Mouse (Mus musculus): ENCODE results near the gene Ntng2. TPM values are rescaled to one million over a fixed set of nuclear protein-coding genes. Genes with fewer than 3 reads are reported as not detected.

The Ntng2 gene
- 100 to 1,000 TPM; 134 to 147 TPM for total RNA-seq (2021)
- long read RNA-seq, partial matches to known transcripts, result 0 of 1 reads
- long read RNA-seq, other reads (novel, unspliced or antisense), result 1 of 1 reads

DNA sequence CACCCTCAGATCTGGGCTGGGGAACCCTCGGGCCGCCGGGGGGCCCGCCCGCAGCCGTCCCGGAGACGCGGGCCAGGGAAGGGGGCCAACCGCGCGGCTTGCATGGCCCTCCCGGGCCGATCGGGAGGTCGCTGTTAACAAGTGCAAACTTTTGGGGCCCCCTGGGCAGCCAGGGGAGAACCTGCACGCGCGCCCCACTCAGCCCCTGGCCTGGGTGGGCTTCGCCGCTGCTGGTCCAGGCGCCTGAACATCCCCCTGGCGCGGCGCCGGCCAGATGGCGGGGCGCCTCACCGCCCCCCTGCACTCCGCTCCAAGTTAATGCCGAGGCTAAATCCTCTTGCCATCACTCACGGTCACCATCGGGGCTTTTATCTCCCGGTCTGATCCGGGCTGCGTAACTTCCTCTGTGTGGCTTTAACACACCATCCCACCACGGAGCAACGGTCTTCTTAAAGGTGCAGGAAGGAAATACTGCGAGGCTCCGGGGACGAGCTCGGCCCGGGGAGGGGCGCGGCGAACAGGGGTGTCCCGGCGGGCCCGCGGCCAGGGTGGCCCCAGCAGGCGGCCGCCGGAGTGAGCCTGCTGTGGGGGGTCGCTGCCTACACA lies at the start of gene Ntng2:
TSS of gene Ntng2 (minus strand) at position 407 of the 606 bp plus-strand sequence.
- peak; percentile 58 to 72 for DNase-seq (ENCODE audit: low spot score in 2 of 2)

DNA sequence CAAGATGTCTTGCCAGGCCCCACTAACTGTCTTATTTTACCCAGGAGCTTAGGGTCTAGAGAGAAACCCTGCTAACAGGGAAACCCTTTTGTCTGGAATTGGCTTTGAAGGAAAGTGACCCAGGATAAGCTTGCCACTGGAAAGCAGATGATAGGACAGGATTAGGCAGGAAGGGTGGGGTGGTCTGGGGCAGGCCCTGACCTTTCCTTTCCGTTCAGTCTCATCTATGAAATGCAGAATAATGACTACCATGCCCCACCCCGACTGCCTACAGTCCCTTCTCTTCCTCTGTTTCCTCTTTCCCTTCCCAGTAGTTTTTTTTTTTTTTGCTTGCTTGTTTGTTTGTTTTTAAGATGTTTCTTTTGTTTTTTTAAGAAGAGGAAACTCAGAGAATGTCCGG lies 42.8 kb upstream of the Ntng2 start:
- no peak for DNase-seq (ENCODE audit: low spot score in 2 of 2)

DNA sequence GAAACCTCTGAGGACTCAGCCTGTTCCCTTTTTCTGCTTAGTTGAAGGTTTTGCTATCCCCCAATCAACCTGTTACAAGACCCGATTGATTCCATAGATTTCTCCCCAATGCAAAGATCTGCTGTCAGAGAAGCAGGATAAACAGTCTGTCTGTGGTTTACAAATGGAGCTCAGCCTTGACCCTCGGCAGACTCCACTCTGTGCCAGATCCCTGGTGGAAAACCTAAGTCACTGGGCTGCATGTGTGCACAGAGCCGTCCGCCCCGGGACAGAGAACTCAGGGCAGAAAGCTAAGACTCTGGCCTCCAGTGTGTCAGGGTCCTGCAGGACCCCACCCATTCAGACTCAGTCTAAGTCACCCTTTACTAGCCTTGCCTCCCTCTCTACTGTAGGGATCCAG lies 34.8 kb upstream of the Ntng2 start:
- DNase-seq (ENCODE audit: low spot score in 2 of 2), result no peak

DNA sequence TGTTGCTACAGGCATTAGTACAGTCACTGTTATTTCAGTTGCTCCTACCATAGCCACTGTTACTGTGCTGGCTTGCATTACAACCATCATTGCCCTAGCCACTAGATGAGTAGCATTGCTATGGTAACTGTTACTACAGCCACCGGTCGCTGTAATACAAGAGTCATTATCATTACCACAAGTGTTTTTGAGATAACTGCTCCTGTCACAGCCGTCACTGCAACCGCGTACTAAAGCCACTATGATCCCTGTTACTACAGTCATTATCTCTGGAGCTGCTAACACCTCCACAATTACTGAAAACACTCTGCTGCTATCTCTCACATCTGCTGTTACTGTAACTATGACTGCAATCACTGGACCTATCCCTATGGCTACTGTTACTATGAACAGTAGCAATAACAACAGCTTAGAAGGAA lies 24.9 kb upstream of the Ntng2 start:
- no peak for DNase-seq (ENCODE audit: low spot score in 2 of 2)

DNA sequence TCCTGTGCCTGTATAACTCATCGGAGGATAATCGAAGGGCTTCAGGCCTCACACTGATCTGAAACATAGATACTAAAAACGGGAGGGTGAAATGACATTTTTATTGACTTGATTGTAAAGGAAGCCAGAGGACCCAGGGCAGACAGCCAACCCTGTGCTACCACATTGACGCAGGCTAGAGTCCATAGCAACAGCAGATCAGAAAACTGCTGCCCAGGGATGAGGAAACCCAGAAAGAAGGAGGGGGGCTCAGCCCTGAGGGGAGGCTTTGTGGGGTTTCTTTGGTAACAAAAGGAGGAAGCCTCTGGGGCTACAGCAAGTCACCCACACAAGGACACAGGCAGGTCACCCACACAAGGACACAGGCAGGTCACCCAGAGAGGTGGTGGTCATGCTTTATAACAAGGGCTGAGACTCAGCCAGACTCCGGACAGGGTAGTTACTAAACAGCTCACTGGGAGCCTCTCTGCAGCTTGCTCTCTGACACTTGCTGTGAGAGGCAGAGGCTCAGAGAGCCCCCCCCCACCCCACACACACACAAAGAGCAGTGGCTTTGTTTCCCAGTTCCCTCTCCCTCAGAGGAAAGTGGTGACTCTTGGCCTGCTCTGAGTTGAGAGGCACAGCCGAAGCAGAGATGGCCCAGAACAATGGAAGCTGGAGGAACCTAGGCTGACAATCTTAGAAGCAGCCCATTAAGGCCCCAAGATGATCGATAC lies 19.2 kb upstream of the Ntng2 start:
- peak; percentile 43 to 53 for DNase-seq (ENCODE audit: low spot score in 2 of 2)

DNA sequence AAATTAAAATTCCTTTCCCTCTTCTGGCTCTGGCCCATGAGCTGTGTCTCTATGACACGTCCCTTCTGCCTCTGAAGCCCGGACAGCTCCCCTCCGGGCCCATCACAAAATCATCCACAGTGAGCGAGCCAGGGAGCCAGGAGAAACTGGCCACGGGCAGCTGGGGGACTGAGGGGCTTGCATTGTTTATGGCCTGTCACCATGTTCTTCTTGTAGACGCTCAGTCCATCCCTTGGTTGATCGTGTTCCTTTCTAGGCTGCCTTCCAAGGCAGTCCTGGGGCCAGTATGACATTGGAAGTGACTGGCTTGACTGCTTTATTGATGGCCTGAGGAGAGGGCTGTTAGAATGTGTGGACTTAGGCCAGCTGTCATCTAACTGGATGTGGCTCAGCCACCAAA lies 18.3 kb upstream of the Ntng2 start:
- DNase-seq (ENCODE audit: low spot score in 2 of 2), result no peak

DNA sequence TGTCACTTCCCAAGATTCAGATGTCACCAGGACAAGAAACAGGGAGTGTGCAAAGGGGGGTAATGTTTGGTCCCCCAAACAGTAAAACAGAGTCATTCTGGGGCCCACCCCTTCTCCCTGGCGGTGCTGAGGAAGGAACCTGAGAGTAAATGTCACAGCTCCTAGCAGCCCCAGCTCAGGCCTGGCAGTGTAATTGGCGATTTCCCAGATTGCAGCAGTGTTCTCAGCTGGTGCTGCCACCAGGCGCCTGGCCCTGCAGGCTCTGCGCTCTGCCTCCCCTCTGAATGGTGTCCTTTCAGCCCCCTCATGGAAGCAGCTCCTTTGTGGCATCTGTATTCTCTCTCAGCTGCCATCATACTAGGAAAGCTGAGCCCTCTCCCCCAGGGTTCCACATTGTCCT lies 14.0 kb upstream of the Ntng2 start:
- DNase-seq (ENCODE audit: low spot score in 2 of 2), result peak; percentile 42 to 60

DNA sequence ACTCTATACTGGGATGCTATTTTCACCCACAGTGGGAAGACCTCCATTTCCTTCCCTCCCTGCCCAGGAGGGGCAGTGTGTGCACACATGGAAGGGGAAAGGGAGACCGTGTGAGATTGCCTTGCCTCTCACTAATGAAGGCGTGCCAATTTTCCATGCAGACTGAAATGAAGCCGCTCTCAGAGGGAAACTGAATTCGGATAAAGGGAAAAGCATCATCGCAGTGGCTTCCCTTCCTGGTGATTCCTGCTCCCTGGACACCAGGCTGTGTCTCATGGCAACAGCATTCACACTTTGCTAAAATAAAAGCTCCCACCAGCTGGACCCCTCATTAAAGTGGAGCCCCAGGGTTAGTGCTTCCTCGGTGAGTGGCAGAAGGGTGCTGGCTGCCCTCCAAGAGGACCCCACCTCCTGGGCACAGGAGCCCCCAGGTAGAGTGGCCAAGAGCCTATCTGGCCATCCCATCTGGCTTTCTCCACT lies 9.7 kb upstream of the Ntng2 start:
- peak; percentile 50 to 53 for DNase-seq (ENCODE audit: low spot score in 2 of 2)

DNA sequence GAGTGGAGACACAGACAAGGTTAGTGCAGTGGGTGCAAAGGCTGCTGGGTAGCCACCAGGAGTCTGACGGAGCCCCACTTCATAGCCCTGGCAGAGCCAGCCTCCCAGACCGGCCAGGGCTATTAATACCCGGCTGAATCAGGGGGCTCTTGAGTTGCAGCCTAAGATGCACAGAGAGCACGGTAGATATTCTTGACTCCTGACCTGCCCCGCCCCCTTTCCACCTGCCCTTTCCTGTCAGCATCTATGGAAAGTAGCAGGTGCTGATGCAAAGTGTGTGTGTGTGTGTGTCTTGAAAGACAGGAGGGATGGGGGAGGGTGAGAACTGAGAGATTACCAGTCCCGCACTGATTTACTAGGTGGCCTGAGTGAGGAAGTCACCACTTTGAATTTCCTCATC lies 8.3 kb upstream of the Ntng2 start:
- DNase-seq (ENCODE audit: low spot score in 2 of 2), result no peak

DNA sequence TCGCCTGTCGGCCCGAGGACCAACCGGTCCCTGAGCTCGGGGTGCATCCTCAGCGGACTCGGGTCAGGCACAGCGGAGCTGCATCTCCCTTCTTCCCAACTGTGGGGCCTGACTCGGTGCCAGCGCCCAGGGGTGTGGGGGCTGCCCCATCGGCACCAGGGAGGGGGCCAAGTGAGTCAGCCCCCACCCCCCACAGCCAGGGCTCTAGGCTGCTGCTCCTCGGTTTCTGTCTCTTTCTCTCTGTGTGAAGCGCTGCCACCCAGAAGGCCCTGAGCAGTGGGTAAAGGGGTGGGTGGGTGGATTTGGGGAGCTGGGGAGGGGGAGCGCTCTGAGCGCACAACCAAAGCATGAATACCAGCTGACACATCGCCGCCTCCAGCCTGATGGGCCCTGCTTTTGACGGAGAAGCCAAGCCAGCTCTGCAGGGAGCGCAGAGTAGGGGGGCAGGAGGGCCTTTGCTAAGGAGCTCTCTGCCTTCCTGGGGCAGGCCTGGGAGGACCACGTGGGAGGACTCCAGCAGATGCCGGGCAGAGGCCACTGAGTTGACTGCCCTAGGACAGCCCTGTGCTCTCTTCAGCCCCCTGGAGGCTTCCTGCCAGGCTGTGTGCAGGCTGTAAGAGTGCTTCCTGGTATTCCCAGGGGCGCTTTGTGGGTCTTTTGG lies 530 bp upstream of the Ntng2 start:
- peak in 1 of 2 experiments; percentile 69 for DNase-seq (ENCODE audit: low spot score in 2 of 2)

DNA sequence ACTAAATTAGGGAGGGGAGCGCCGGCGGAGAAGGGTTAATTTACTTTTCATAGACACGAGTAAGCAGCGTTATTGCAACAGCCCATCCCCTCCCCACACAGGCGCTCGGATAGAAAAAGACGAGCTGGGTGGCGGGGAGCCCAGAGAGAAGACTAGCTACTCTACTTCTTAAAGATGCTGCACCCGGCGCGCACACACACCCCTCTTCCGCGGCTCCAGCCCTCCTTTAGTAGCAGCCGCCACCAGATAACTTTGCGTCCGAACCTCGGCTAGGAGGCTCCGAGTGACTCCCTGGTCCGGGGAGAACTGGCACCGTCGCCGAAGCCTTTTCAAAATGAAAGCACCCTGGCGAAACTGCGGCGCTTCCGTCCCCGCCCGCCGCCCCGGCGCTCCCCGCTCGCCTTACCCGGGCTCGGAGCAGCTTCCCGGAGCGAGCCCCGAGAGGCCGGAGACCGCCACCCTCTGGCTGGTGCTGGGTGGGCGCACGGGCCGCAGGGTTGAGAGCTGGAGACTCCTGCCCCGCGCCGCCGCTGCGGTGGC lies 676 bp downstream of the Ntng2 start:
- DNase-seq (ENCODE audit: low spot score in 2 of 2), result peak; percentile 53 to 68

DNA sequence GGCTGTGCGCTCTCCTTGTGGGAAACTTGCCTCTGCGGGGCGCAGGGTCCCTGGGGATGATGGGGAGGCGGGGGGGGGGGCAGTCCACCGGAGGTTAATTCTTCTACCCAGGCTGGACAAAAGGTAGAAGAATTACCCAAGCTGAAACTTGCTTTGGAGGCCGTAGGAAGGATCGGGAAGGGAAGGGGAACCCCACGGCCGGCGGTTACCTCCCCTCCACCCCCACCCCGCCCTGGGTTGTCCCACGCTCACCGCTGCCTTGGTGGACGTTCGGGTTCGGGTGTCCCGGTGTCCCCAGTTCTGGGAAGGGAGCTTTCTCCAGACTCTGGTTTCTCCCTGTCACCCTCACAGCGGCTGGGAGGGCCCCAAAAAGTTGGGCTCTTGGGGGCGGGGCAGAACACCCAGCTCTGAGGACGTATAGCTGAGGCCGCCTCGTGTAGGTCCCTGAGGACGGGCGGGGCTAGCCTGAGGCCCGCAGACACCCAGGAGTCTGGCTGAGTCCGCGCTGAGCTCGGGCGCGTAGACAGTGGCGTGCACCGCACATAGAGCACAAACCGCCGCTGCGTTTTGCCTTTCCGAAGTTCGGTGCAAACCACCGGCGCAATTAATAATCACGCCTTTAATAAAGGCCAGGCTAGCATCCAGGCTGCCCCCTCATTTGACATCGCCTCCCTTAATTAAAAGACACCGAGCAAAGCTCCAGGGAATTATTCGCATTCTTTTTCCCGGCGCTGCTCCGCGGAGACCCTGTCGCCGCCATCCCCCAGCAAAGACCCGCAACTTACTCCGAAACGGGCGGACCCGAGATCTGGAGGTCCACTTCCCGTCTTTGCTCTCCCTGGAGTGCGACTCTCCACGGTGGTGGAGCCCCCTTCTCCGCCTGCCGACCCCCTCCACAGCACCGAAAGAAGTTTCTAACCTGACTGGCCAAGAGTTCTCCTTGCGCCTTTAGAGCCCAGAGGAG lies 1.4 kb downstream of the Ntng2 start:
- DNase-seq (ENCODE audit: low spot score in 2 of 2), result no peak

DNA sequence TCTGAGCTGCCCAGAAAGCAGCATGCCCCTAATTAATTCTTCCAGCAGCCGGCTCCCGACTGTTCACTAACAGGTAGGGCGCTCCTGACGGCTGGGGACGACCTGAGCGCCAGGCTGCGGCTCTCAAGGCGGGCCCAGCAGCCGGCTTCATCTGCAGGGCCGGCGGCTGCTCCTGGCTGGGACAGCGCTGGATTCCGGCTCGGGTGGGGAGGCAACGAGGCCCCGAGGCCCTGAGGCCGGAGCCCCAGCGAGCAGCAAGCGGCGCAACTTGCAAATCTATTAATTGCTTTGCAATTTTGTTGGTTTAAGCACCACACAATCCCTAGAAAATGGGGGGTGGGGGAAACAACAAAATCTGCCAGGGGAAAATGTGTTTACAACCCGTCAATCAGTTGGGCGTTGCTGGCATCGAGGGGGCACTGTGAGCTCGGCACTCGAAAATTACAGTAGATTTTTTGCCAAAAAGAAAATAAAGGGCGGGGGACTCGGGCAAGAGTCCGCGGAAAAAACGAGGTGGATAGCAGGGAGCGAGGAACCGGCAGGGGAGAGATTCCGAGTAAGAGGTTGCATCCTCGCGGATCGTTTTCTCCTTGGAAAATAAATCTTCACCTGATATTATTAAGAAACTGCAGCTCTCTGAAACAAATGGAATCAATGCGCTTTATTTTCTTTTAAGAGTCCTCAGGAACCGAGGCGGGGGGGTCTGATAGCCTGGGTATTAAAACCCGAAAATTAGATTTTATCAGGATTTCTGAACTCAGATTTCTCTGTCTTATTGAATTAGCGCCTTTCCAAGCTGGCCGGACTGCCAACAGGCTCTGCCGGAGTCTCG lies 2.3 kb downstream of the Ntng2 start:
- DNase-seq (ENCODE audit: low spot score in 2 of 2), result no peak

DNA sequence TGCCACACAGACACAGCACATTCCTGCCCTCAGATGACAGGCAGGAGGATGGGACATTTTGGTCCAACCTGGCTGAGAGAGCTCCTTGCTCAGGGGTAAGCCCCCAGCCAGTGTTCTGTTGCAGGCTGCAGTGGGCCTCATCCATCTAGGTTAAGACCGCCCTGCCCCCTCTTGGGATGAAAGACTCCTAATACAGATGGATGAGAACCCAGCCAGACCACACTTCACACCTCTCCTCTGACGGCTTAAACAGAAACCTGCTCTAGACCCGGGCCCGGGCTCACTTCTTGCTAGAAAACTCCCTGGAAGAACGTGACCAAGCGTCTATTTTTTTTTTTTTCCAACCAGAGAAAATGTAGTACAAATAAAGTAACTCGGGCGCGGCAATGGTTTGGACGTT lies 3.0 kb downstream of the Ntng2 start:
- DNase-seq (ENCODE audit: low spot score in 2 of 2), result no peak

DNA sequence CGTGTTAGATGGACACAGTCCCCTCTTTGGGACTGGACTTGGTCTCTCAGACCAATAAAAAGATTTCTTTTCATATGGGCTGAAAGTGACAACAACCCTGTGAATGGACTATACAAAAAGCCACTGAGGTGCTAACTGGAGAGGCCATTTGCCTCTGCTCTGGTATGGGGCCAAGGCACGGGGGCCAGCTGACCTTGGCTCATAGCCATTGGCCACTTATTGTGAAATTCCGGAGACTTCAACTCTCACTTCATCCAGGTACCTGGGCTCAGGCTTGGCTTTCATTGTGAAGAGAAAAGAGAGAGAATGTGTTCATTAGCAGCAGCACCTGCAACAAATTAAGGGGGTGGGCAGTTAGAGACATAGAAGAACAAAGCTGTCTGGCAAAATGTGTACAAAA lies 4.3 kb downstream of the Ntng2 start:
- no peak for DNase-seq (ENCODE audit: low spot score in 2 of 2)

DNA sequence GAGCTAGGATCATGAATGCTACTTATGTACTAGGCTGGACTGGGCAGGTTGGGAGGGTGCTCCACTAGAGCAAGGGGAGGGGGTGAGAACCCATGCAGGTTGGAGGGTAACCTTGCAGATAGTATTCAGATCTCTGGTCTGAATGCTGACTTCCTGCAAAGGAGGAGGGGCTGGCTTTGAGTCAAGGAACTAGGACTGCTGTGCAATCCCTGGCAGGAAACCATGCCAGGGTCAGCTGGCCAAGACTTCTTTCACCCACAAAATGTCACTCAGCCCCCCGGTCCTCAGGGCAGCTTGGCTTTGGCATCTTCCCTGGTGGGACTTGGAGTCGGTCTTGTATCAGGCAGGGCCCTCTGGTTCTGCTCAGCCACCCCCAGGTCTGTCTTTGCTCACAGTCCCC lies 5.4 kb downstream of the Ntng2 start:
- DNase-seq (ENCODE audit: low spot score in 2 of 2), result no peak

DNA sequence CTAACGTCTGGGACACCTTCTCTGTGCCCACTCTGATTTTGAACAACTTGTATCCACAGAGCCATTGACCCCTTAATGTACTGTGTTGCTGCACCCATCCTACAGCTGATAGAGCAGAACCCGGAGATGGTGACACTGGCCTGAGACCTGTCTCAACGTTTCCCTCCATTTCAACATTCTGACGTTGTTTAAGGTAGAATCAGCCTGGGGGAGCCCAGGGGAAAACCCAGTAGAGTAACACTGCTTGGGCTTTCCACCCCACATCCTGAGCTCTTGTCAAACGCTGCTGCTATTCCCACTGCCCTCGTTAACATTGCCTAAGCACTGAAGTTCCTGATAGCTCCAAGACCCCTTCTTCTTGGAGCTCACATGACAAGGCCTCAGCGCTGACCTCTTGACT lies 5.9 kb downstream of the Ntng2 start:
- DNase-seq (ENCODE audit: low spot score in 2 of 2), result no peak

DNA sequence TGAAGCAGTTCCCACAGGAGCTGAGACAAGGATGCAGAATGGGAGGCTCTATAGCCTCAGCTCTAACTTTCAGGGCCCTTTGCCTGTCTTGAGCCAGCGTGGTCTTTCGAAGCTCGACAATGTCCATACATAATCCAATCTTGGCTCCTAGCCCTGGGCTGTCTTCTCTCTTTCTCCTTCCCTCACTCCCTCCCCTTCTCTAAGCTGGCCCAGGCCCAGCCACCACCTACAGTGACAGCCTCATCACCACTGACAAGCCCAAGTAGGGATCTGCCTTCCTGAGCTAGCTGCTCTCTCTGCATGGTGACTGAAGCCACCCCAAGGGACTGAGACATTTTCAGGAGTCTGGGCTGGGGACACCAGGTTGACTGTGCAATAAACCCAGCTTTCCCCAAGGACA lies 6.5 kb downstream of the Ntng2 start:
- peak in 1 of 2 experiments; percentile 13 for DNase-seq (ENCODE audit: low spot score in 2 of 2)

DNA sequence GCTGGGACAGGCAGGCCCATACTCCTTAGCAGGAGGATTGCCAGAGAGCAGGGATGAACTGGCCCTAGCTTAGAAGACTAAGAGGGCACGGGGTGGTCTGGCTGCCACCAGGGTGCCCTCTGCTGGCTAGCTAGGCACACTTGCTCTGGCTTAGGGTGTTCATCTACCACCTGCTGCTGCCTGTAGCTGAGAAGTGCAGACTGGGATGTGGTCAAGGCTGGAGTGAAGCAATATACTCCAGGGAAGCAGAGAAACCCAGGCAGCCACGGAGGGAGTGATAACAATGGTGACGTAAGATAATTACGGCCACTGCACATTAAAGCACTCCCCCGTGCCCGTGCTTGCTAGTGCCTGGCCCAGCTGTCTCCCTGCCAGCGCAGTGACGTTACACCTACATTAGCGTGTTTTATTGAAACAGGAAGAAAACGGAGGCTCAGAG lies 7.4 kb downstream of the Ntng2 start:
- DNase-seq (ENCODE audit: low spot score in 2 of 2), result peak; percentile 24 to 48

DNA sequence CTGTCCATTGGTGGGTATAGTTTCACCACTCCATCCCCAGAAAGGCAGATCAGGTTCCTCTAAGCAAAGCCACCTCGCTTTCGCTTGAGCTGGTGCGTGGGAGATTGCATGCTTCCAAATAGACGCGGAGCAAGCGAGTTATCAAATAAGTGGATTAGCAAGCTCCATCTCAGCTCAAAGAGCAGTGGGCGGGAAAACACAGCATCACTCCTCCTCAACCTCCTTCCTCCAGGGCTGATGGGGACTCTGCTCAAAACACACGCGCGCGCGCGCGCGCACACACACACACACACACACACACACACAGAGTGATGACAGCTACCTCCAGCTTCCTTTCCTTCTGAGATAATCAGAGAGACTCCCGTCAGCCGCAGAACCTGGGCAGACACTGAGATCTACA lies 13.5 kb downstream of the Ntng2 start:
- no peak for DNase-seq (ENCODE audit: low spot score in 2 of 2)

Measured in layer of hippocampus, postnatal 10 days (tissue).